Mouse (Mus musculus) hindlimb bud, embryonic 11.5 days (tissue): ENCODE measurements around the gene Ccdc173.
A peak's percentile ranks its signal among the peaks of the same experiment; 100 is the strongest.

Source experiments
- DNase-seq: peaks from one replicate; pipeline ENCODE4 v3.0.0-alpha.2; 2012; ENCODE audit warnings: low read depth, low spot score; ENCODE audit errors: extremely low spot score

Ccdc173 gene

DNA sequence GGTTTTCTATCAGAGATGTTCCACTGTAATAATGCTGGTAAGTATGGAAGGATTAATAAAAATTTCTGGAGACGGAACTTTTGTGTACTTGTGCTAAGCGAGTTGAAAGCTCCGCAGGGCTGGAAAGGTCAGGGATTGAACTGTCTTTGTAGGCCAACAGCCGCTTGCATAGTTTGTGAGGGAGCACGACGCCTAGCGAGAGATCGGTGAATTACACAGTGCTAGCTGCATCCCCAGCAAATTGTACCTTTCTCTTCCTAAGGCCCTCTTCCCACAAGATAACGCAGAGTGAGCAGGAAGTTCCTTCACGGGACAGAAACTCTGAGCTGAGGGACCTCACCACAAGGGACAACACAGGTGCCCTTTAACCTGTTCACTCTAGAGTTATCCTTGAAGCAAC lies 910 bp upstream of the Ccdc173 start:
- DNase-seq = peak; percentile 95

DNA sequence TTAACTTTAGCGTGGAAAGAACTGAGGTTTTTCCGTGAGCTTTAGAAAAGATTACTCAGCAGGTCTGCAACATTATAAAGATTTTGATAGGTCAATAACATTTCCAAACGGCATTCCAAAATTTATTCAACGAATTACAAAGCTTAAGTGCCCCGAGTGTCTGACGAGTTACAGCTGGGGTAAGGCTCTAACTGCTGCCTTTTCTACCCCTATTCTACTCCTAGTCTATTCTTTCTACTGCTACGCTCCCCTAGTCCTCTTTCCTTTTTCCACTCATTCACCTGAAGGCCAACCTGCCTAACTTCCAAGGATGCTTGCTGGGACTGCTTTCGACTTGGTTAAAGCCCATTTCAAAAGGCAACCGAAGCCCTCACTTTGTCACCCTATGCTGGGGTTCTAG lies 401 bp downstream of the Ccdc173 start:
- DNase-seq = no peak

DNA sequence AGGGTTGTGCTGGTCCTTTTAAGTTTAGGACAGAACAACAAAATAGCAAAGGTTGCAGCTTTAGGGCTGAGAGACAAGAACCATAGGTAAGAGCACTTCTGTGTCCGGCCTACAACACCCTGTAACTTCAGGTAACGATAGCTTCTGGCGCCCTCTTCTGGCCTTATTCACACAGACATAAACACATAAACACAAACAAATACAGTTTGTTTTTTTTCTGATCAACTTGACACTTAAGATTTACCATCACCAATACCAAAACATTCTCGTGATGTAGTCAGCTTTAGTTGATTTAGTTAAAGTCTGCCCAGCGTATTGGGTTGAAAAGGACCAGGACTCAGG lies 10.6 kb downstream of the Ccdc173 start:
- DNase-seq = no peak

DNA sequence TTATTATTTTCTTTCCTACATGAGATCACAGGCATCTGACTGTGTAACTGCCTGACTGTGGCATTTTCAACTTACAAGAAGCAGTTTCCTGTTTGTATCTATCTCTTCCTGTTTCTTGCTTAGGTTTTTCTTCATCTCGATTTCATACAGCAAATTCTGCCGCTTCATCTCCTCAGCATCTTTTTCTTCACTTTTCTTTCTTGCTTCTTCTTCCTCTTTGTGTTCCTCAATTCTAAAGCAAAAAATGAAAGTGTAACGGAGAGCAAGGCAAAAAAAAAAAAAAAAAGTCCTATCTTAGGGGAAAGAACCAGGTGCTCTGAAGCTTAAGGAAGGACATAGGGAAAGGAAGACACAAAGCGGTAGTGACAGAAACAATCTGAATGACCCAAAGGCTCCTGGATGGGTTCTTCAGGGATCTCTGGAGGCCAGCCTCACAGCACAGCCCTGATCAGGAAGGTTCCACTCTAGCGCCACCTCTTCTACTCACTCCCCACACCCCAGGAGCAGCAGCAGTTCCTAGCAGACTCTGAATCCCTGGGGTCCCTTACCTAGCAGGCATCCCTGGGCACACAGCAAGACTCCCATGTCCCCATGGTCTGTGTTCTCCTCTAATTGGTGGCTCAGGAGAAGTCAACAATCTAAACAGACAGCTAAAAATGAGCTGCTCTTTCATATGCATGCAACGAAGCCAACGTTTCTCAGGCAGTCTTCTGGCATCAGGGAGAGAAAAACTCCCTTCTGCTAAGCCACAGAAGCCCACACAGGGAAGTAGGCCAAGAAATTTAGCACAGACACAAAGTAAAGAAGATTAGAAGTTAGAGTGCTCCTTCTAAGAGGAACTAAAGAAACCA lies 11.2 kb downstream of the Ccdc173 start:
- no peak for DNase-seq

DNA sequence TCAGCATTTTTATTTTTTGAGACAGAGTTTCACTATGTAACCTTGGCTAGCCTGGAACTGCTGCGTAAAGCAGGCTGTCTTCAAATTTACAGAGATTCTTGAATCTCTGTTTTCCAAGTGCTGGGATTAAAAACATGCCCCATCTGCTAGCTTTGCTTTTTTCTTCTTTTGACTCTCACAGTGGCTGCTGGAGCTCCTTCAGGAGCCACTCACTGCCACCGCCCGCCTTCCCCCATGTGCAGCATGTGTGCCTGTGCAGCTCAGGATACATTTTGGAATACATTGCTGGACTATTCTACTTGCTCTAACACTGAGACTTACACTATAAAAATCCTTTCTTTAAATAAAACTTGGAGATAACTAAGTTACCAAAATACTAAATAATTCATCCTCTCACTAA lies 16.0 kb downstream of the Ccdc173 start:
- DNase-seq = no peak

DNA sequence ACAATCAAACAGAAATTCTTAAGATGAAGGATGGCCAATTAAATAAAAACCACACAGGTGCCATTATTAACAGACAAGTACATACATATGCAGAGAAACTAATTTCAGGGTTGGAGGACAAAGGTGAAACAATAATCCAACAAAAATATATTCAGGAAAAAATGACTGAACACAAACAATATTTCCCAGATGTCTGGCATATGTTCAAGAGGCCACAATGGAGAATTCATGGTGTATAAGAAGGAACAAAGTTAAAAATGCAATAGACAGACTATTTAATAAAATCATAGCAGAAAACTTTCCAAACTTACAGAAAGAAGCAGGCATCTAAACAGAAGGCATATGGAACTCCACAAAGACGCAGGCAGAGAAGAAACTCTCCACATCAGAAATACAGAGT lies 24.7 kb downstream of the Ccdc173 start:
- no peak for DNase-seq

DNA sequence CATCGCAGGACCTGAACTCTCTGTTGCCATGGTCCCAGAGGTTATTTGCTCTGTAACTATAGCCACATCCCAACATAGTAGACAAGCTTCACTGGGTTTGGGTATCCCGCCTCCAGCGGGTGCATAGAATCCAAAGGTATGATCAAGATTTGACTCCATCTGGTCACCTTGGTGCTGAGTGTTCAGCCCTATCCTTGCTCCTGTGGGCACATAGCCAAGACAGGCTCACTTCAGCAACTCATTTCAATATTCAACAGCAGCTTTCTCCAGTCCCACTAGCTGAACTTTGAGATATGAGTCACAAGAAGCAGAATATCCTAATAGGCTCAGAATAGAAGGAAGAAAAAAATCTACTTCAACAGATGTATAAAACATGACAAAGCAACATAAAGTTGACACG lies 26.0 kb downstream of the Ccdc173 start:
- DNase-seq = no peak

DNA sequence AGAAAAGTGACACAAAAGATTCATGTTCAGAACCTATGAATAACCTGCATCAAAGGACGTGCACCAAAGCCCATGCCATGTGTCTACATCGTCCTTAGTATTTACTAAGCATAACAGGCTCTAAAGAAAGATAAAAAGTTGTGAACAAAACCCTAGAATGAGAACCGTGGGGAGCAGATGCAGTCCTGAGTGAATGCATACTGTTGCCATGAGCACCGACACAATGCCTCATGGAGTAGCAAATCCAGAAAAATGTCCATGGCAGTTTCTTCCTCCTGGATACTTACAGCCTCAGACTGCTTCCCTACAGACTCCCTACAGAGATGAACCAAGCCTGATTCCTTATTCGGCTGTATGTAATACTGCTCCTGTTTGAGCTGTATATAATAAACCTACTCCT lies 28.4 kb downstream of the Ccdc173 start:
- DNase-seq = no peak

DNA sequence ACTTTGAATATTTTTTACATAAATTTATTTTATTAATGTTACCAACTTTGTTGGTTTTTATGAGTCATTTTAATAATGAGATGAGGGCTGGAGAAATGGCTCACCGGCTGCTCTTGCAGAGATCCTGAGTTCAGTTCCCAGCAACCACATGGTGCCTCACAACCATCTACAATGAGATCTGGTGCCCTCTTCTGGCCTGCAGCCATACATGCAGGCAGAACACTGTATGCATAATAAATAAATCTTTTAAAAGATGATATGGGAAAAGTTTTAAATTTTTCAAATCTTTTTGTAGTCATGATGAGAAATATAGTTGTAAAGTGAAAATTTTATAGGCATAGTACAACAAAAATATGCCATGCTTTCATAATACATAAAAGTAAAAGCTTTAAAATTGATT lies 44.3 kb downstream of the Ccdc173 start:
- DNase-seq = no peak

DNA sequence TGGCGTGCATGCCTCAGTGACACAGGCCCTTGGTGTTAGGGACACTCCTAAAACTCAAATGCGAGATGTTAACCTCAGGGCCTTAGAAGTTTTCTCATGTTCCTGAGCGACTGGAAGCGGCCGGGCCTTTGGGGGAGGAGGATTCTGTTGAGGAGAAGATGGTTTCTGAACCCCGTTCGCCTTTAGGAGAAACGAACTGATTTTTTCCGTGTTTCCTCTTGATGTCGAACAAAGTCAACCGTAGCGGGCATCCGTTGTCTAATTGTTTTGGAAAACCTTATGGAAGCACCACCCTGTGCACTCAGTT lies 65.9 kb downstream of the Ccdc173 start:
- DNase-seq = no peak

DNA sequence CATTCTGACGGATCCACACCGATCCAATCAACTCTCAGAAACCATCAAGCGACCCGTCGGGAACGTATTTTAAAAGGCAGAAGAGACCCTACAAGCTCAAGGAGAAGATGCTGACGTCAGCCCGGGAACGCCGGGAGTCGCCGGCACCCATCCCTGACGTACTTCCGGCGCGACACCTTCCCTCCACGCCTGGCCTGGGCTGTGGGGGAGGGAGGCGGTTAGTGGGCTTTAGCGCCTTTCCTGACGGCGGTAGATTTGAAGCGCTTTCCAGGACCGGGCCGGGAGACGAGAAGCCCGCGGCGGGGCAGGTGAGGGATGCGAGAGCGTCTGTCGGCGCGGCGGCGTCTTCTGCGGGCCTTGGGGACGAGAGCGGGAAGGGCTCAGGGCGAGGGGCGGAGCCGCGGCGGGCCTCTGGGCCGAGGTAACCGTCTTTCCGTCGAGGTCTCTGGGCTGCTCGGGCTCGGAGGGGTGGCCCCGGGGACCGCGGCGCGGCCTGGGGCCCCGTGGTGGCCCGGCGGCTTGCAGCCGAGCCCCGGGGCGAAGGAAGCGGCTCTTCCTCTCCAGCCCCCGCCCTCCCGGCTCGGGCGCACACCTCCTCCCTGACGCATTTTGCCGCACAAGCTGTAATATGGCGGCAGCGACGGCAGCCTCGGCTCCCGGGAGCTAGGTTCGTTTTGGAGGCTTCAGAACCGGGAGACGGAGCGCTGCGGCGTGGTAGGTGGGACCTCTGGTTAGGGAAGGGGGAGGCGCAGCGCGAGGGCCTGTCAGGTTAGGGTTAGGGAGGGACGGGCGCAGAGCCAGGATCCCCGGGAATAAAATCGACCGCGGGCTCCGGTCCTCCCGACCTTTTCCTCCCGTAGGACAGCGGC lies 66.5 kb downstream of the Ccdc173 start:
- peak; percentile 74 for DNase-seq

DNA sequence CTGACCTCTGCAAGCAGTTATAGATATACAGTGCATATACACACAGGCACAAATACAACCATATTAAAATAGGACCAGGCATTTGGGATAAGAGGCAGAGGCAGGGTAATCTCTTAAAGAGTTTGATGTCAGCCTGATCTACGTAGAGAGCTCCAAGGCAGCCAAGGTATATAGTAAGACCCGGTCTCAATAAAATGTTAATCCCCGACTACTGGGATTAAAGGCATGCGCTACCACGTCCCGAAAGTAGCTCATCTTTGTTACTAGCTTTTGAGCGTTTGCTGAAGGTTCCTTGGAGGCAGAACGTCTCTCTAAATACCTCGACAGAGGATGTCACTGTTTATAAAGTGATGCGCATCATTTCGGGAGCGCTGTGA lies 67.1 kb downstream of the Ccdc173 start, which contains the start of gene Ppig:
TSS of gene Ppig (plus strand) at position 273 of the 377 bp plus-strand sequence.
- no peak for DNase-seq

DNA sequence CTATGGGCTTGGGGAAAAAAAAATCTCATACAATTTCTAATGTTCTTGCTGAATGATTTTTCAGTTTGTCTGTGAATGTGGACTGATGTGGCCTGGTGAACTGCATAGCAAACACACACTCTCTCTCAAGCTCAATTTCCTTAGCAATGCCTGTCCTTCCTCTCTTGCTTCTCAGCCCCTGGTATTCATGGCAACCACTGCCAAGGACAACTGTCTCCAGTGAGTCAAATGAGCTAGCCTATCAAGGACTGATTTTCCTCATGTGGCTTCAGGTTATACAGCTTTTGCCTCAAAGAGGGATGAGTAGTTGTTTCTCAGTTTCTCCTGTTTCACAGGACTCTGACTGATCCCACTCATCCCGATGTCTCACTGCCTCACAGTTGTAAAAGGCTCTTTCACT lies 70.3 kb downstream of the Ccdc173 start:
- DNase-seq = no peak

DNA sequence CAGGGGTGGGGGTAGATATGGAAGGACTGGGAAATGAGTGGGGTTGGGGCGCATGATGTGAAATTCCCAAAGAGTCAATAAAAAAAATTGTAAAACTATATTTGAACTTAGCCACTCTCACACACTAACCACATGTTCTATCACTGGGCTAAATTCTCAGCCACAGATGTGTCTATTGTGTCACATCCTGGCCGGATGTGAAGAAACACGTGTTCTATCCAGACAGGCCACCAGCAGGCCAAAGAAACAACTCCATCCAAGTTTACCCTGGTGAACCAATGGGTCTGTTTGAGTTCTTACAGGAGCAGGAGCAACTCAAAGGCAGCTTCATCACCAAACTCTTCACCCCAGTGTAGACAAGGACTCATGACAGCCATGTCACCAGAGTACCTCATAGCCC lies 72.9 kb downstream of the Ccdc173 start:
- DNase-seq = no peak

DNA sequence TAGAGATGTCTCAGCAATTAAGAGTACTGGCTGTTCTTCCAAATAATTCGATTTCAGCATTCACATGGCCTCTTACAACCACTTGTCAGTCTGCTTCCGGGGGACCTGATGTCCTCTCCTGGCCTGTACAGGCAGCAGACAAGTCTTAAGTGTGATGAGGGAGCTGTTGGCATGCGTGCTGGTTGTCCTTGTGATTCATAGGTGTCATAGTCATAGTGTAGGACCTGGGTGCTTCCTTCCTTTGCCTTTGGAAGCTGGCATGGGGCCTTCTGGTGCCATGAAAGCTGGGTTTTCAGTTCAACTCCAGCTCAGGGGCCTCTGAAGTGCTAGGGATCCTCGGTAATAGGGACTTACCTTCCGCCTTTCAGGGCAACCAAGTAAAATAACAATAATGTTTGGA lies 75.2 kb downstream of the Ccdc173 start:
- DNase-seq = no peak

DNA sequence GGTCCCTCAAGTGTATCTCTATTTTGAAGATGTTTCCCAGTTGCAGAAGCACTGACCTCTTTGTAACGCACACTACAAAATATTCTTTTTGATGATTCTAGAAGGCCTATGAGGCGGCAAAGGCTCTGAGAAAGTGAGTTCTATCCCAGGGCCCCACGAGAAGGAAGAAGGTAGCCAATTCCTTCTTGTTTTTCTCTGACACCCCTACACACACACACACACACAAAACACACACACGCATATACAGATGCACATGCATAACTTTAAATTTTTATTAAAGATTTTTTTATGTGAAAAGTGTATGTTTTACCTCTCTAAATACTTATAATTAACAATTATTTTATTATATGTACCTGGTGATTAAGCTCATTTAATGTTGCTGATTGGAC lies 75.8 kb downstream of the Ccdc173 start:
- DNase-seq = no peak

DNA sequence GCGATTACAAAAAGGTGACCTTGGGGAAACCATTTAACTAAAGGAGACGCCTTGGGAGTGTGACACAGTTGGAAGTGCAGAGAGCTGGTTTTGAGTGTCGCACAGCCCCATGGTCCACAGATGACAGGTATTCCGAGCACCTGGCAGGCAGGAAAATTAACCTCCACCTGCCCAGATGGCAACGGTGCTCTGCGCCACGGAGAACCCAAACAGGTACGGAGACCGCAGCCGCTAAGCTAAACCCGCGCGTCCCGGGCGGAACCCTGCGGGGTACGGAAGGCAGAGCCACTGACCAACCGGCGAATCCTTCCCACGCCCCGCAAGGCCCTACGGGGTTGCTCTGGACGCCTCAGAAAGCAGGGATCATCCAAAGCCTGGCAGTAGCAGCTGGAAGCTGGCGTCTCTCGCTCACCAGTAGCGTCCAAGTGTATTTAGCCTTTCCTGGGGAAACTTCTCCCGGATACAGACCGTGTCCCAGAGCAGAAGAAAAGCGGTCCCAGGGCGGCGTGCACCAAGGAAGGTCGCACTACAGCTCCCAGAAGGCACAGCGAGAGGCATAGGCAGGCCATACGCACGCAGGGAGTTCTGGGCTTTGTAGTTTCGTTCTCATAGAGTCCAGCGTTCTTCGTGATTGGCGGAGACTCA lies 76.3 kb downstream of the Ccdc173 start, which contains the start of gene Fastkd1:
TSS of gene Fastkd1 (minus strand) at position 536 of the 645 bp plus-strand sequence.
- DNase-seq = peak; percentile 66

DNA sequence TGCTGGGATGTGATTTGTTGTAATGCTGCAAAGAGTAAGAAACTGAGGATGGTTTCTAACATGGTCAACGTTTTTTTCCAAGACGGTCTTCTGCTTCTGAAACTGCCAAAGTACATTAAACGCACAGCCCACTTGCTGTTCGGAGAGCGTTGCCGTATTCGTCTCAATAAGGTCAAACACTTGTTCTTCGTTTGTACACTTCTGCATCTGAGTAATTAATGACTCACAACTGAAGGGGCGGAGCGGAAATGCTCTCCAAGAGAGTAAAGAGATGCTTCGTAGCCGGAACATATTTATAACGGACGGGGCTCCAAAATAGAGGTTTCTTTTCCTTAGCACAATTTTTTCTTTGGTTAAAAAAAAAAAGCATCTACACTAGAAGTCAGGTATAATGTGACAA lies 77.2 kb downstream of the Ccdc173 start:
- no peak for DNase-seq
